Mouse (Mus musculus): ENCODE data around the gene Aspg. TPM values are rescaled to one million over a fixed set of nuclear protein-coding genes. Genes with fewer than 3 reads are reported as not detected.
A peak's percentile ranks its signal among the peaks of the same experiment; 100 is the strongest.

The Aspg gene
- total and polyA plus RNA-seq, 2 experiments = 162 to 612 TPM

DNA sequence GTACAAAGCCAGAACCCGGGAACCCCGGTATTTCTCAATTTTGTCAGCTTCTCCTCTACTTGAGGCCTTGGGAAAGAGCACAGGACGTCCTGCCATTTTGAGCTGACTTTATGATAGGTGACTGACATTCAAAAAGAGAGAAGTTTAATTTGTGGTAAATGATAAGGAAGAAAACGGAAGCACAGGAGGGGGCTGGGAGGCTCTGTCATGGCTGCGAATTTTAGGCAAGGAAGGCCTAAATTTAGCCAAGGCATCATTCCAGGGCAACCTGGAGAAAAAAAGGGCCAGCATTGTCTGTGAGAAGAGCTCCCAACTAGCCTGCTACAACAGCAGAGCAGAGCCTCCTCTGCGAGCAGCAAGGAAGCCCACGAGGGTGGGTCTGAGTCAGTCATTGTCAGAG is 34.3 kb downstream of the Aspg start:
- Histone ChIP-seq H3K4me1 (ENCODE audit: control insufficient read depth, insufficient read depth, low read length) (0 out of 2 replicates have a peak, but pooled peaks cover 2% of the 10 kb centered on the region), H3K9ac (ENCODE audit: low read depth, low read length) (no peak overlapping the region), H3K27ac (replicated peaks; ENCODE audit: insufficient read depth, low read depth, low read length) (no peak overlapping the region), H3K36me3 (ENCODE audit: control insufficient read depth, insufficient read depth, low read length) (no peaks in the 10 kb centered on the region), H3K27me3 (ENCODE audit: control insufficient read depth, insufficient read depth, low read length) (peaks cover 10% of the 10 kb centered on the region), H3K4me3 (ENCODE audit: insufficient read depth, low read depth, low read length) (no peak overlapping the region), H3K79me2 (ENCODE audit: control insufficient read depth, insufficient read depth, low read length) (no peaks in the 10 kb centered on the region)
- WGBS = 54% methylated on average over 7 of the region's 7 CpGs
- no peak for DNase-seq (ENCODE audit: extremely low read depth, low read depth, low spot score)
- no peak for TF ChIP-seq POLR2A (IDR thresholded peaks at IDR 0.05; ENCODE audit: extremely low read depth, insufficient read depth, low read length)
- no peak for TF ChIP-seq CTCF (IDR thresholded peaks at IDR 0.05; ENCODE audit: low read depth, low read length)

GRCm38 (mm10) chr12:112141300-112141699 is 34.8 kb downstream of the Aspg start:
- 0 out of 2 replicates have a peak, but pooled peaks cover 2% of the 10 kb centered on the region for H3K4me1 ChIP-seq (ENCODE audit: control insufficient read depth, insufficient read depth, low read length)
- no peaks in the 10 kb centered on the region for H3K79me2 ChIP-seq (ENCODE audit: control insufficient read depth, insufficient read depth, low read length)
- H3K27me3 ChIP-seq (ENCODE audit: control insufficient read depth, insufficient read depth, low read length) = peaks cover 14% of the 10 kb centered on the region
- no peak overlapping the region for H3K4me3 ChIP-seq (ENCODE audit: insufficient read depth, low read depth, low read length)
- H3K27ac ChIP-seq (replicated peaks; ENCODE audit: insufficient read depth, low read depth, low read length) = no peak overlapping the region
- no peak for DNase-seq (ENCODE audit: extremely low read depth, low read depth, low spot score)
- TF ChIP-seq CTCF (IDR thresholded peaks at IDR 0.05; ENCODE audit: low read depth, low read length) (no peak), POLR2A (IDR thresholded peaks at IDR 0.05; ENCODE audit: extremely low read depth, insufficient read depth, low read length) (no peak)
- H3K36me3 ChIP-seq (ENCODE audit: control insufficient read depth, insufficient read depth, low read length) = no peaks in the 10 kb centered on the region
- WGBS = 2% methylated on average over 6 of the region's 6 CpGs
- no peak overlapping the region for H3K9ac ChIP-seq (ENCODE audit: low read depth, low read length)

DNA sequence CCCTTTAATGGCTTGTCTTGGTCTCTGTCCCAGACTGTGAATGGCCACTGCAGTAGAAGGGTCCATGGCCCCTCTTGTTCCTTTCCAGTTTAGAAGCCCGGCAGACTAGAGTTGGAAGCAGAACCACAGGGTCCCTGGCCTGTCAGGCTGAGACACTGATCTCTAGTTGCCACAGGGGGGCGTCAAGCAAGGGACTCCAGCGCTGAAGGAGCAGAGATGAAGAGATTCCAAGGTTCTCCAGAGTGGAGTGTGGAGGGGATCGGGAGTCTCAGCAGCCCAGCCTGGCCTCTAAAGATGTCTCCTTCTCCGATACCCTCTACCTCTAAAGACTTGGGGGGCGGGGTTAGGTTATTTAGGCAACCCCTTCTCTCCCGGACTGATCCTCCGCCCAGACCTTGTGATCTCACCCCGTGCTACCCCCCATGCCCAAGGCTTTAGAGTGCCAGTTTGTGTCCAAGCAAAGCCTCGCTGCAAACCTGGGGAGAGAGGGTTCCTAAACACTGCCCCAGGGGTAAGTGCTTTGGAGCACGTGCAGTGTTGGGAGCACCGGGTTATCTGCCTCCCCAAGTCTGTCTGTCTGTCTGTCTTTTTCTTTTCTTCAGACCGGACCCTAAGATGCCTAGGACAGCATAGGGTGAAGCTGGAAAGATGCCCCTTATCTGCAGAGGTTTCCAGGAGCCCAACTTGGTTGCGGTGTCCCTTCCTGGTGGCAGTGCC is 36.8 kb downstream of the Aspg start:
- Histone ChIP-seq H3K4me1 (ENCODE audit: control insufficient read depth, insufficient read depth, low read length) (0 out of 2 replicates have a peak, but pooled peaks cover 2% of the 10 kb centered on the region), H3K27me3 (ENCODE audit: control insufficient read depth, insufficient read depth, low read length) (peaks cover 21% of the 10 kb centered on the region), H3K79me2 (ENCODE audit: control insufficient read depth, insufficient read depth, low read length) (no peaks in the 10 kb centered on the region), H3K9ac (ENCODE audit: low read depth, low read length) (no peak overlapping the region), H3K27ac (replicated peaks; ENCODE audit: insufficient read depth, low read depth, low read length) (no peak overlapping the region), H3K36me3 (ENCODE audit: control insufficient read depth, insufficient read depth, low read length) (no peaks in the 10 kb centered on the region), H3K4me3 (ENCODE audit: insufficient read depth, low read depth, low read length) (no peak overlapping the region)
- 9% methylated on average over 14 of the region's 14 CpGs for WGBS
- DNase-seq (ENCODE audit: extremely low read depth, low read depth, low spot score) = no peak
- peak; percentile 35 for TF ChIP-seq CTCF (IDR thresholded peaks at IDR 0.05; ENCODE audit: low read depth, low read length)
- no peak for TF ChIP-seq POLR2A (IDR thresholded peaks at IDR 0.05; ENCODE audit: extremely low read depth, insufficient read depth, low read length)

- Histone ChIP-seq H3K4me1 (ENCODE audit: control insufficient read depth, insufficient read depth, low read length) (0 out of 2 replicates have a peak, but pooled peaks cover 2% of the 10 kb centered on the region), H3K4me3 (ENCODE audit: insufficient read depth, low read depth, low read length) (no peak overlapping the region), H3K79me2 (ENCODE audit: control insufficient read depth, insufficient read depth, low read length) (no peaks in the 10 kb centered on the region), H3K9ac (ENCODE audit: low read depth, low read length) (no peak overlapping the region), H3K27ac (replicated peaks; ENCODE audit: insufficient read depth, low read depth, low read length) (no peak overlapping the region), H3K27me3 (ENCODE audit: control insufficient read depth, insufficient read depth, low read length) (peaks cover 21% of the 10 kb centered on the region), H3K36me3 (ENCODE audit: control insufficient read depth, insufficient read depth, low read length) (no peaks in the 10 kb centered on the region)
- no peak for DNase-seq (ENCODE audit: extremely low read depth, low read depth, low spot score)
- 3% methylated on average over 39 of the region's 52 CpGs for WGBS
- no peak for TF ChIP-seq CTCF (IDR thresholded peaks at IDR 0.05; ENCODE audit: low read depth, low read length)
- no peak for TF ChIP-seq POLR2A (IDR thresholded peaks at IDR 0.05; ENCODE audit: extremely low read depth, insufficient read depth, low read length)
Measured at GRCm38 (mm10) chr12:112143833-112144201, 37.3 kb downstream of the Aspg start.

DNA sequence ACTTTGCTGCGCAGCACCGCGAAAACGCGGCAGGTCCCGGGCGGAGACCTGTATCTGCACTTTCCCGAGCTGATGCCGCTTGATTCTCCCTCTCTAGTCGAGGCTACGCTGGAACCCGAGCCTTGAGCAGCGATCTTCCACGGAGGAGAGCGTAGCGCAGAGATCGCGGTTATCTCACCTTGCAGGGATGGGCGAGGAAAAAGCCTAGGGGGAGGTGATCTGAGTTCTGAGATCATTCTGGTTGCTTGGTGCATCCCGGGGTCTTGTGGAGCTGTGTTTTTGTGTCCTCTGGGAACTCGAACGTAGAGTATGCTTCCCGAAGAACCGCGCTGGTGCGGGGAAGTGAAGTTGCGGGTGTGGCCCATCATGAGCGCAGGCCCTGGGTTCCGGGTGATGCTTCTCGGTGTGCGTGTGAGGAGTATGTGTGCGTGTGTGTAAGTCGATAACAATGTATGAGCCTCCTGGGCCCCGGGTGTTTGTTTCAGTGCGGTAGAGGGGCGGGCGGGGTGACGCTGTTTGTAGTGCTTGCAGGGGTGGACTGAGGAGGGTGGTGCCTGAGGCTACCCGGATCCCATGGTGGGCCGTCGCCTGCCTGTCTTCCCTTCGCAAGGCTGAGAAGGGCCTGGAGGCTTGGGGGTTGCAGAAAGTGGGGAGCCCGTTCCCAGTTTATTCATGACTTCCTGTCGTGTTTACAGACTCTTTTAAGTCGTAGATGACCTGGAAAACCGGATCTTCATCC is 38.1 kb downstream of the Aspg start:
- Histone ChIP-seq H3K36me3 (ENCODE audit: control insufficient read depth, insufficient read depth, low read length) (no peaks in the 10 kb centered on the region), H3K27me3 (ENCODE audit: control insufficient read depth, insufficient read depth, low read length) (peaks cover 21% of the 10 kb centered on the region), H3K4me3 (ENCODE audit: insufficient read depth, low read depth, low read length) (no peak overlapping the region), H3K9ac (ENCODE audit: low read depth, low read length) (no peak overlapping the region), H3K27ac (replicated peaks; ENCODE audit: insufficient read depth, low read depth, low read length) (no peak overlapping the region), H3K4me1 (ENCODE audit: control insufficient read depth, insufficient read depth, low read length) (0 out of 2 replicates have a peak, but pooled peaks cover 2% of the 10 kb centered on the region), H3K79me2 (ENCODE audit: control insufficient read depth, insufficient read depth, low read length) (no peaks in the 10 kb centered on the region)
- WGBS = 5% methylated on average over 46 of the region's 46 CpGs
- TF ChIP-seq POLR2A (IDR thresholded peaks at IDR 0.05; ENCODE audit: extremely low read depth, insufficient read depth, low read length) (no peak), CTCF (IDR thresholded peaks at IDR 0.05; ENCODE audit: low read depth, low read length) (no peak)
- DNase-seq (ENCODE audit: extremely low read depth, low read depth, low spot score) = no peak

Measured in liver, adult 2 months (tissue).